Mouse (Mus musculus): ENCODE measurements around the gene Fgfr2. TPM values are rescaled to one million over a fixed set of nuclear protein-coding genes. Genes with fewer than 3 reads are reported as not detected.

The Fgfr2 gene
- total RNA-seq, 2 experiments from 2014 or later: 44.0 to 52.8 TPM

DNA sequence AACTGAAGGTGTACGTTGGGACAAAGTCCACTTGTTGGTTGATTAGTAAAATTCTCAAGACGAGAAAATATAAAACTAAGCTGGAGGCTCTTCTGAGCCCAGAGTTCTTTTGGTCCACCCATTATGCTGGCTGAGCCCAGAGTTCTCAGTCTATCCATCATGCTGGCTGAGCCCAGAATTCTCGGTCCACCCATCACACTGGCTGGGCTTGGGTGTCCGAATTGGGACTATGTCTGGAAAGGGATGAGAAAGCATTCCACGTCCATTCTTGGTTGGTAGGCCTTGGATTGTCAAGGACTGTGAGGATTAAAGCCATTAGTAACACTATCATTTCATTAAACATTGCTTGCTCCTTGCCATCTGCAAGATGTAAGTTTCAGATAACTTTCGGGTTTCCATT is 767.4 kb downstream of the Fgfr2 start:
- no peak for DNase-seq (ENCODE audit: low spot score in 2 of 2)

DNA sequence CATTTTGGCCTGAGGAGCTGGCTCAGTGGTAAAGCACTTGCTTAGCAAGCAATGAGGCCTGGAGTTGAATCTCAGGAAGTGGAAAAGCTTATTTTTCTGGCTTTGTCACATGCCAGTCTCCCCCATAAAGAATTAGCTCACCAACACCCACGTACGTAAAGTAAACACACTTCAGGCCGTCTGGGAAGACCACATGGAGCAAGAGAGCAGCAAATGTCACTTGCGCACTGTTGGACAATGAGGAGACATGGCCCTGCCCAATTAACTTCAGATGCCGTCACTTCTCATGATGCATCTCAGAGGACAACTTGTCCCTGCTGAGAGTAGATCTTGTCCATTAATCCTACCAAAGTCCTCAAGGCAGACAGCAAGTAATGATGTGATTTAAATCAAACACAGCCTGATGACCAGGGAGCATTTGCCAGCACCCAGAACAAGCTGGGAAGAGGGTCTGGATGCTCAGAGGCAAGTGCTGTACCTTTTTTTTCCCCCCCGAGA is 774.0 kb downstream of the Fgfr2 start:
- no peak for DNase-seq (ENCODE audit: low spot score in 2 of 2)

DNA sequence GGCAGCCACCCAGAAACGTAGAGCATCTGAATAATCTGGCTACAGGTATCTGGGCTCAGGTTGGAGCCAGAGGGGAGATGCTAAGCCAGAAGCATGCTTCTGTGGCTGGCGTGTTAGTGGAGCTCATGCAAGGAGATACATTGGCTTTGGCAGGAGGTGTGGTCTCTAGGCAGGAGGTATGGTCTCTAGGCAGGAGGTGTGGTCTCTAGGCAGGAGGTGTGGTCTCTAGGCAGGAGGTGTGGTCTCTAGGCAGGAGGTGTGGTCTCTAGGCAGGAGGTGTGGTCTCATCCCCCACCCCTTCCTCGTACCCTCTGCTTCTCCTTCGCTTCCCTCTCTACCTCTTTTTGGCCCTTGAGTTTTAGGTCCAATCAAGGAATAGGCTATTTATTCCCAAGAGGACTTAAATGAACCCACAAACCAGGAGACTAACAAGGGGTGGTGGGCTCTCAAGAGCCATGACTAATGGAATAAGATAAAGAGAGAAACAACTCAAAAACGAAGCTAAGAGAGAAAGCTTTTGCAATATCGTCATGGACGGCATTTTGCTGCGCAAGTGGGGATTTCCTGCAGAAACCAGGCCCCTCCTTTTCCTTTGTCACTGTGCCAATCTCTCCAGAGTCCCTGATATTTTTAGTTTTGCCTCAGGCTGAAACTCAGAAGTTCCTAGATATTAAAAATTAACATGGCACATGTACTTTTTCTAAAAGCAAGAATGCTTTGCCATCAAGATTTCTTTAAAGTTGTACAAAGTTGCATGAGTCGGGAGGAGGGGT is 775.7 kb downstream of the Fgfr2 start:
- DNase-seq (ENCODE audit: low spot score in 2 of 2): no peak

DNA sequence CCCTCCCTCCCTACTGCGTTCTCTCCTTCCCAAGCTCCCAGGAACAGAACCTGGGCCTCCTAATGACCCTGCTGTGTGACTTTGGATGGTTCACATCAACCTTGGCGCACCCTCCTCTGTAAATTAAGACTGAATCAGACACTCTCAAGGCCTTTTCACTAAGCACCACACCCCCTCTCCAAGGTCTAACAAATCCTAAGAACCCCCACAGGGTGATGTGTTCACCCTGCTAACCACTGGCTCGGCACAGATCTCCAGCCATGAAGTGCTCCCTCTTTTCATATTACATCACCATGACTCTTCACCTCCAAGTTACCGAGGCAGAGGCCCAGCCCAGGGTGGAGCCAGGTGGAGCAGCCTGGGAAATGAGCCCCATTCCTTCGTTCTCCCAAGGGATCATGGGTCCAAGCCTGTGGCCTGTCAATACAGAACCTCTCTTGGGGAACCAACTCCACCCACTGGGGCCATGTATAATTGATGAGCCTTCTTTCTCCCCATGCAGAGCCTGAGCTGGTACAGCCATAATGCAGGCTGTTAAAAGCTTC is 777.6 kb downstream of the Fgfr2 start:
- no peak for DNase-seq (ENCODE audit: low spot score in 2 of 2)

DNA sequence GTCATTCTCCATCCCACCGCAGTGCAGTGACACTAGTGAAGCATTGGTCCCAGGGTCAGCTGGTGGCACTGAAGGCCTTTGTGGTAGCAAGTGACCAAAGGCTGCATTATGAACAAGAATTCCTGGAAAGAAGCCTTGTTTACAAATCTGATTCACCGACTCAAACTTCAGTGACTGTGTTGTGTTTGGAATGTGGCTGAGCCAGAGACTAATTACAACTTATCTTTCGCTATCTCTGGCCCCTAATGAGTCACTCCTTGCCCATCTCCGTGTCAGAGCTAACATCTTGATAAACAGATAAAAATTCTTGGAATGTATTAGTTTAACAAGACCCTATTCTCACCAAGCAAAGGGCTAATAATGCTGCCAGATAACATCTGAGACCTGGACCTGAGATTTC is 778.5 kb downstream of the Fgfr2 start:
- DNase-seq (ENCODE audit: low spot score in 2 of 2): no peak

- no peak for DNase-seq (ENCODE audit: low spot score in 2 of 2)
Measured at GRCm38 (mm10) chr7:132343900-132344299, 779.2 kb downstream of the Fgfr2 start.

DNA sequence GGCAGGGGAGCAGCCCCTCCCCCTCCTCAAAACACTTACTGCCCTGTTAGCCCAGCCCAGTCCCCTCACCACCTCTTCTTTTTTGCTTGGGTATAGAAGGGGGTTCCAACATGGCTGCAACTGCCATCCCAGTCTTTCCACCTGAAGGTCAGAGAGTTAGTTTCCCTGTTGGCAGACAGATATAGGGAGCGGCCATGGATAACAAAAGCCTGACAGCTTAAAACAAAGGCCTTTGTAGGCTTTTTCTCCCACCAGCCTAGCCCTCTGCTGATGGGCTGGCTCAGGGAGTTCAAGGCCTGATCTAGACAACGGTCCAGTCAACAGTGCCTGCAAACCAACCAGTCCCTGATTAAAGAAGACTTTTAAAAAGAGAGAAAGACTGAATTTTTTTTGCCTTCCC is 780.0 kb downstream of the Fgfr2 start:
- DNase-seq (ENCODE audit: low spot score in 2 of 2): no peak

GRCm38 (mm10) chr7:132339041-132339839 is 783.9 kb downstream of the Fgfr2 start:
- DNase-seq (ENCODE audit: low spot score in 2 of 2): no peak

GRCm38 (mm10) chr7:132338350-132338749 is 784.8 kb downstream of the Fgfr2 start:
- DNase-seq (ENCODE audit: low spot score in 2 of 2): no peak

DNA sequence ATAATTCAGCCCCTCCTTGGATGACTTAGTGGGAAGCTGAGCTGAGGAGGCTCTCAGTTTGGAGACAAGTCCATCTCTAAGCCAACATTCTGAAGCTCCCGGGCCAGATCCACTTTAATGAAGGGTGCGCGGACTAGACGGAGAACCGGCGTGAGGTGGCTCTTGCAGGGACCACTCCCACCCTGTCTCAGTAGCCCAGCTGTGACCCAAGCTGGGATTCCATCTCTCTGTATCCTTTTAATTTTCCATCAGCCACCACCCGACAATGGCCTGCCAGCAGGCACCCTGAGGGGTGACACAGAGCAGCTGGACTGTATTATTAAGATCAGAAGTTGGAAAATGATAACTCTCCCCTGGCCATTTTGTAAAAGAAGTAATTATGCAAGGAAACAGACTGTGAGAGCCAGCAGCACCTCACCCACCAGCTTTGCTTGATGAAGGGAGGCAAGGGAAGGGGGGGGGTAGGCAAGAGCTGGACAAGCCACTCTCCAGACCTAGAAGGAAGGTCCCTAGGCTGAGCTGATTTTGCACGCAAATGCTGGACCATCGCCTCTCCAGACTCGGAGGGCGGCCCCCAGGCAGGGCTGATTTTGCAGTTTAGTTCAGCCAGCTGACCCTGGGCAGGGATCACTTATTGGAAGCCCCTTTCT is 785.8 kb downstream of the Fgfr2 start:
- DNase-seq (ENCODE audit: low spot score in 2 of 2): no peak

- peak; percentile 36 to 39 for DNase-seq (ENCODE audit: low spot score in 2 of 2)
Measured at GRCm38 (mm10) chr7:132336781-132337180, 786.4 kb downstream of the Fgfr2 start.

DNA sequence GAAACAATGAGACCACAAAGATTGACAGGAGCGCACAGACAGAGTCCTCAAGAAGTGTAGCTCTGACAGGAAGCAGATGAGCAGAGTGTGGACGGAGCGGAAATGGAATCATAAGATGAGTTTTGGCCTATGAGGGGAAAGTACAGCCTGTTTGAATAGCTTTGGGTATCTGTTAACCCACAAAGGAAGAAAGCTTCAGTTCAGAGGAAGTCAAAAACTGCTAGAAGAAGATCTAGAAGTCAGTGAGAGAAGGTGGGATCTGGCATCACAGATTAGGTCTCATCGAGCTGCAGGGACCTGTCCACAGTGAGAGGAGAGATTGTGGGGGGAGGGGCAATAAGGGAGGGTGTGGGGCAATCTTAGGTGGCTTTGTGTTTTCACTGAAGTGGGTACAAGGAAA is 787.8 kb downstream of the Fgfr2 start:
- no peak for DNase-seq (ENCODE audit: low spot score in 2 of 2)

DNA sequence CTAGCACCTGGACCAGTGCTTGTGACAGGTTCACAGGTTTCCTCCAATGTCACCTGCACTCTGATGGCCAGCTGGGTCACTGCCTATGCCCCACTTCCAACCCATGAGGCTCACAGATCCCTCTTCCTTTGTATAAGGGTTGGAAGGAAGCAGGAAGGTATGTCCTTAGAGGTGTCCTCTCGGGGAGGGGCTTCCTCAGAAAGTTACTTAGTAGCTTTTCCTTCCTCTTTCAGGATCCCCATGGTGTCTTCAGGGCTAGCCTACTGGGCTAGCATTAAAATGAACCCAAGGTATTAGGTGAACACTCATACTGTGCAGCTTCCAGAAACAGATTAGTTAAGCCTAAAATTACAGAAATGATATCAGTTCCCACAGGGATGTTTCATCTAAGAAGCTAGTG is 790.1 kb downstream of the Fgfr2 start:
- DNase-seq (ENCODE audit: low spot score in 2 of 2): no peak

DNA sequence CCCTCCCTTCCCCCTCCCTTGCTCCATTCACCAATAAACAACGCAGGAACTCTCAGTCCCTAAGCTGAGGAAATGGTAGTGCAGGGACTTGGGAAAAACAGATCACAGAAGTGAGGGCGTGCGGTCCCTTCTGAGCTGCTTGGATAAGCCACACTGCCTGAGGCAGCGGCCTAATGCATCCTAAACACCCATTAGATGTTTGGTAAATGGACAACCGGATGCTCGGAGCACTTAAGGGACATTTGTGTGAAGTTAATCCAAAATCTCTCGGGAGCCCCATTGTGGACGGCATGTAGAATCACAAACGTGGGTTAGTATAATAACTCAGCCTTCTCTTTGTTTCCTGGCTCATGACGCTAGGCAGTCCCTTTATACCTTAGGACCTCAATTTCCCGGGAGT is 791.0 kb downstream of the Fgfr2 start:
- no peak for DNase-seq (ENCODE audit: low spot score in 2 of 2)

DNA sequence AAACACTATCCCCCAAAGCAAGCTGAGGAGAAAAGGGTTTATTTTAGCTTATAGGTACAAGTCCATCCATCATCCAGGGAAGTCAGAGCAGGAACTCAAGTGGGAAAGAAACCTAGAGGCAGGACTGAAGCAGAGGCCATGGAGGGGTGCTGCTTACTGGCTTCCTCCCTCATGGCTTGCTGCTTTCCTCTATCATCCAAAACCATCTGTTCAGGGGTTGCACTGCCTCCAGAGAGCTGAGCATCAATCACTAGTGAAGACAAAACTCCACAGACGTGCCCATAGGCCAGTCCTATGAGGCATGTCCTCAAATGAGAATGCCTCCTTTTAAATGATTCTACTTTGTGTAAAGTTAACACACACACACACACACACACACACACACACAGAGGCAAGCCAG is 793.0 kb downstream of the Fgfr2 start:
- DNase-seq (ENCODE audit: low spot score in 2 of 2): no peak

GRCm38 (mm10) chr7:132328648-132329047 is 794.5 kb downstream of the Fgfr2 start:
- DNase-seq (ENCODE audit: low spot score in 2 of 2): no peak

- peak in 1 of 2 experiments; percentile 34 for DNase-seq (ENCODE audit: low spot score in 2 of 2)
Measured at GRCm38 (mm10) chr7:132325549-132326331, 797.4 kb downstream of the Fgfr2 start.

DNA sequence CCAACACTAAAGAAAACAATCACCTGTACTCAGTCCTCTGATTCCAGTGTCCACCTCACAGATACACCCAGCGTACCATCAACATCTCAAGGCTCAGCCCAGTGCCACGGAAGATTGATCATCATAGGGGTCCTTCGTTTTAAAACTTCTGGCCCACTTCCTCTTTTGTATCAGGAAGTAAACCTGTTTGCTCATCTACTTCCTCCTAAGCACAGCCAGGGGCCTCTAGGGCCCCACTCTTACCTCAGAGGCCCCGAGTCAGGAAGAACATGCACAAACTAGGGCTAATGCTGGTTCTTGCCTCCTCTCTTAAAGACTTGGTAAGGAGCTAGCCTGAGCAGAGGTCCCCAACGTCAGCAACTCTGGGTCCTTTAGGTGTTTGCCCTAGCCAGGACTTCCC is 799.7 kb downstream of the Fgfr2 start:
- DNase-seq (ENCODE audit: low spot score in 2 of 2): no peak

- DNase-seq (ENCODE audit: low spot score in 2 of 2): no peak
Measured at GRCm38 (mm10) chr7:132321392-132321958, 801.7 kb downstream of the Fgfr2 start.

GRCm38 (mm10) chr7:132317036-132317541 is 806.1 kb downstream of the Fgfr2 start, which contains the start of gene Chst15:
TSS of gene Chst15 (minus strand) at chr7:132317228.
- DNase-seq (ENCODE audit: low spot score in 2 of 2): peak in 1 of 2 experiments; percentile 30

All from left cerebral cortex, adult 18-20 months (tissue).